Mouse (Mus musculus) limb, embryonic 14.5 days (tissue): ENCODE measurements around the gene Foxj3. TPM values are rescaled to one million over a fixed set of nuclear protein-coding genes. Genes with fewer than 3 reads are reported as not detected.

ENCODE experiments used
- ATAC-seq: fragments of 200-750 bp; cut with Nextera tagmentation; 2 replicates; pipeline ENCODE4 v1.8.0; 2017; ENCODE audit warnings: low read depth, moderate number of reproducible peaks, moderate TSS enrichment; ENCODE audit not compliant: low FRiP score
- DNase-seq: peaks from one replicate; pipeline ENCODE4 v3.0.0-alpha.2; 2015; ENCODE audit warnings: low spot score
- H3K27ac ChIP-seq: fragments of 300-500 bp; sonication (generic); replicated peaks from 2 replicates; pipeline ENCODE4 v1.5.1; 2014; ENCODE audit warnings: low read depth, mild to moderate bottlenecking, low read length, moderate library complexity, mixed read lengths
- H3K27me3 ChIP-seq: fragments of 300-500 bp; sonication (generic); 2 replicates; pipeline ENCODE4 v1.6.1; 2014; ENCODE audit warnings: low read length, mixed read lengths; ENCODE audit not compliant: control insufficient read depth, insufficient read depth
- H3K36me3 ChIP-seq: fragments of 300-500 bp; sonication (generic); 2 replicates; pipeline ENCODE4 v1.6.1; 2014; ENCODE audit warnings: mild to moderate bottlenecking, low read length, moderate library complexity, mixed read lengths; ENCODE audit not compliant: control insufficient read depth, insufficient read depth
- H3K4me1 ChIP-seq: fragments of 300-500 bp; sonication (generic); 2 replicates; pipeline ENCODE4 v1.6.1; 2014; ENCODE audit warnings: antibody characterized with exemption, low read length, mixed read lengths; ENCODE audit not compliant: control insufficient read depth, insufficient read depth
- H3K4me2 ChIP-seq: fragments of 300-500 bp; sonication (generic); replicated peaks from 2 replicates; pipeline ENCODE4 v1.6.1; 2014; ENCODE audit warnings: low read depth, mild to moderate bottlenecking, low read length, moderate library complexity; ENCODE audit not compliant: severe bottlenecking
- H3K4me3 ChIP-seq: fragments of 300-500 bp; sonication (generic); replicated peaks from 2 replicates; pipeline ENCODE4 v1.5.1; 2014; ENCODE audit warnings: low read length
- H3K9ac ChIP-seq: fragments of 300-500 bp; sonication (generic); 2 replicates; pipeline ENCODE4 v1.6.1; 2014; ENCODE audit warnings: mild to moderate bottlenecking, low read depth, low read length, moderate library complexity; ENCODE audit not compliant: severe bottlenecking
- H3K9me3 ChIP-seq: fragments of 300-500 bp; sonication (generic); 2 replicates; pipeline ENCODE4 v1.6.1; 2016; ENCODE audit warnings: low read length; ENCODE audit not compliant: control insufficient read depth
- POLR2A ChIP-seq: fragments of 200-500 bp; IDR thresholded peaks from 2 replicates; pipeline ENCODE4 v1.8.0; 2012; ENCODE audit warnings: inconsistent platforms, mild to moderate bottlenecking, moderate library complexity, borderline replicate concordance; ENCODE audit not compliant: insufficient read depth, insufficient read length; ENCODE audit errors: extremely low read depth
- WGBS: fragments of 180-500 bp; shearing (Covaris S2); extraction: QIAGEN DNeasy Blood & Tissue Kit; methylation state at CpG from one replicate; pipeline ENCODE4 v1.1.7; 2014; 5-methylcytosine and 5-hydroxymethylcytosine counted together
- polyA plus RNA-seq, 2 experiments: library from polyadenylated mRNA; depleted of rRNA in 1 of 2; stranded (reverse) in 1 of 2; unstranded in 1 of 2; fragments of >200 nt; fragmentation: Nextera tagmentation in 1 of 2; extraction: Ambion mirVana in 1 of 2; gene quantifications; 2 replicates each; pipeline versions ENCODE4 v1.2.1 to v1.2.3; 2012 to 2014

Gene Foxj3
- polyA plus RNA-seq, 2 experiments, result 23.5 to 31.5 TPM

DNA sequence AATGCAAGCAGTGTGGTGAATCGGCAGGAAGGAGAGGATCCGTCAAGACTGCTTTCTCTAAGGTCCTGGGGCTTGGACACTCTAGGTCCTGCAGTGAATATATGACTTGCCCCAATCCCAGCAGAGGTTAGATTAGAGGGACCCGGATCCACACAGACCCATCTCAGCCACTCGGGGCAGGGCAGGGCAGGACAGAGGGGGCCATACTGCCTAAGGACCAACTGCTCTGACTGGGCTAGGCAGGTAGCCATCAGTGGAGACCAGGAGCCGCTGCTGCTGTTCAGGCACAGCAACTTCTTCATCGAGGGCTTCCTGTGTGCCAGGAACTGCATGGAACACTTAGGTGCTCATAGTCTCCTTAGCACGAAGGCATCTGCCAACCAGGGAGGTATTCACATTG, 99.9 kb downstream of the Foxj3 start:
- no peak overlapping the region for H3K4me2 ChIP-seq
- H3K9ac ChIP-seq, result no peak overlapping the region
- no peaks in the 10 kb centered on the region for H3K27me3 ChIP-seq
- no peaks in the 10 kb centered on the region for H3K9me3 ChIP-seq
- no peak overlapping the region for H3K27ac ChIP-seq
- DNase-seq (no peak), ATAC-seq (no peak)
- H3K4me1 ChIP-seq, result no peaks in the 10 kb centered on the region
- H3K36me3 ChIP-seq, result no peaks in the 10 kb centered on the region; the same call in 1 of the 2 replicates
- no peak for TF ChIP-seq POLR2A
- 79% methylated on average over 7 of the region's 7 CpGs for WGBS
- H3K4me3 ChIP-seq, result no peak overlapping the region

DNA sequence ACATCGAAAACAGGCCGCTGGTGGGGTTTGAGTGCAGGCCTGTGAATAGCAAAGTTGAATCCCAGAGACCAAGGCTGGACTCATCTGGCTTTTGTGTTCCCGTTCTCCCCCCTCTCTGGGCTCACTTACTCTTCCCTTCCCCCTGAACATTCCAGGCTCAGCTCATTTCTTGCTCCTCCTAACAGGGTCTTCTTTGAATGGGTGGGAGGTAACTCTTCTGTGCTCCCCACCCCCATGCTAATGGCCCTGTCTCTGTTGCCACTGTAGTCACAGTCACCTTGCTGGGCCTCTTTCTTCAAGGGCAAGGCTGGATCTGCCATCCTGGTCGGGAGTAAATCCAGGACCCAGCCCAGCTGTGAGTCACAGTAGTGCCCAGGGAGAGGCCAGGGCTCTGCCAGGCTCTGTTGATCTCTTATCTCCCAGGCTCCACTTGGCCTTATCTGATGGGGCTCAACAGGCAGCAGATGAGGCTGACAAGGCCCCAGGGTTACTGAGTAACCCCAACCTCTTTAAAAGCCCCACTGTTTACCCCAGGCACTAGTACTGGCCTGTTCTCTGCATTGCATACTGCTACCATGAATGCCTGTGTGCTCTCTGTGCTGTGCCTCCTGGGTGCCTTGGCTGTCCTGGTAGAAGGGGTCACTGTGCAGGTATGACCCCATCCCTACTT, 100.5 kb downstream of the Foxj3 start, which contains the start of gene Guca2a:
Guca2a (plus strand) TSS at position 529 of the 670 bp plus-strand sequence.
- H3K27me3 ChIP-seq, result no peaks in the 10 kb centered on the region
- 72% methylated on average over 4 of the region's 4 CpGs for WGBS
- no peaks in the 10 kb centered on the region for H3K4me1 ChIP-seq
- DNase-seq (no peak), ATAC-seq (no peak)
- no peak within 1 kb of the TSS for H3K4me2 ChIP-seq
- no peak within 1 kb of the TSS for H3K9ac ChIP-seq
- H3K4me3 ChIP-seq, result no peak within 1 kb of the TSS
- H3K27ac ChIP-seq, result no peak within 1 kb of the TSS
- no peaks in the 10 kb centered on the region for H3K9me3 ChIP-seq
- H3K36me3 ChIP-seq, result no peaks in the 10 kb centered on the region; the same call in 1 of the 2 replicates
- TF ChIP-seq POLR2A, result no peak

DNA sequence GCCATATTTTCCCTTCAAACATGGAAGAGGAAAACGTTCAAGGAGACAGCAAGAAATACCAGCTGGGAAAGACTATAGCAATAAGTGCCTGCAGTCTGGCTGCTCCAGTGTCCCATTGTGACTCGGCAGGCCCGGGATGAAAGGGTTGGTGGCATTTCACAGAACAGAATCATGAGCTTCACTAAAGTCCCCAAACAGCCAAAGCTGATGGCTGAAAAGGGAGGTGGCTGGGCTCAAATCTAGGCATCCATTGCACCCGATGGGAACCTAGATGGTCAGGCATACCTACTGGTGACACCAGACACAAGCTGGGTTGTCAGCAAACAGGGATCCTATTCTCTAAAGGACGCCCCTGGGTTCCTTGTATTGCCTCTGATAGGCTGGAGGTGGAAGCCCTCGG, 101.1 kb downstream of the Foxj3 start:
- Histone ChIP-seq H3K27me3 (no peaks in the 10 kb centered on the region), H3K9ac (no peak overlapping the region), H3K27ac (no peak overlapping the region), H3K4me2 (no peak overlapping the region), H3K36me3 (no peaks in the 10 kb centered on the region; the same call in 1 of the 2 replicates), H3K4me3 (no peak overlapping the region), H3K4me1 (no peaks in the 10 kb centered on the region), H3K9me3 (no peaks in the 10 kb centered on the region)
- DNase-seq (no peak), ATAC-seq (no peak)
- no peak for TF ChIP-seq POLR2A
- 83% methylated on average over 6 of the region's 6 CpGs for WGBS

DNA sequence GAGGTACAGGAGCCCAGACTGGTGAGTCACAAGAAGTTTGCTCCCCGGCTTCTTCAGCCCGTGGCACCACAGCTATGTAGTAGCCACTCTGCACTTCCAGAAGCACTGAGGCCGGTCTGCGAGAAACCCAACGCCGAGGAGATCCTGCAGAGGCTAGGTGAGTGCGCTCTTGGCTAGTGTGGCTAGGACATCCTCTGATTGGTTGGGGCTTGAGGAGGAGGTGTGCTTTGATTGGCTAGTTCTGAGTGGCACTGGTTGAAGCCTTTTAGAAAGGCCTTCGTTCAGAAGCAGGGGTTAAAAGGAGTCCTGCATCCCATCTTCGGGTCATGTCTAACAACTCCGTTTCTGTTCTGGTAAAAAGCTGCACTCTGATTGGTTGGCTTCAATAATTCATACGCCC, 101.9 kb downstream of the Foxj3 start:
- Histone ChIP-seq H3K27me3 (no peaks in the 10 kb centered on the region), H3K4me3 (no peak overlapping the region), H3K4me1 (no peaks in the 10 kb centered on the region), H3K4me2 (no peak overlapping the region), H3K36me3 (no peaks in the 10 kb centered on the region; the same call in 1 of the 2 replicates), H3K27ac (no peak overlapping the region), H3K9ac (no peak overlapping the region), H3K9me3 (no peaks in the 10 kb centered on the region)
- DNase-seq, result no peak
- ATAC-seq, result no peak
- WGBS, result 59% methylated on average over 11 of the region's 11 CpGs
- no peak for TF ChIP-seq POLR2A

DNA sequence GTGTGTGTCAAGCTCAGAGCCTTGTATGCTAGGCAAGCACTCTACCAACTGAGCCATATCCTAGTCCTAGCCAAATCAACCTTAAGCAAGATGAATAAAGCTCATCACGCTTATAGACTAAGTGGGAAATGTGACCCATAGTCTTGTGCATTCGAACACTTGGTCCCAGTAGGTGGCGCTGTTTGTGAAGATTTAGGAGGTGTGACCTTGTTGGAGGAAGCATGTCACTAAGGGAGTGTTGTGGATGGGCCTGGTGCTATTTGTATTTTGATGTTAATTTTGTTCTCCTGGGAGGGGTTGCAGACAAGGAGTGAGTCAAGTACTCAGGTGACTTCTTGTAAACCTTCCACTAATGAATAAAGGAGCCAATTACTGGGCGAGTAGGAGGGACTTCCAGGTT, 105.9 kb downstream of the Foxj3 start:
- no peak for TF ChIP-seq POLR2A

More for the DNA sequence above, 105.9 kb downstream of the Foxj3 start:
- no peak overlapping the region for H3K9ac ChIP-seq
- ATAC-seq (no peak), DNase-seq (no peak)
- no peak overlapping the region for H3K4me2 ChIP-seq
- no peaks in the 10 kb centered on the region for H3K4me1 ChIP-seq
- H3K36me3 ChIP-seq, result no peaks in the 10 kb centered on the region
- no peak overlapping the region for H3K27ac ChIP-seq
- WGBS, result 85% methylated on average over 4 of the region's 4 CpGs
- no peaks in the 10 kb centered on the region for H3K27me3 ChIP-seq
- no peaks in the 10 kb centered on the region for H3K9me3 ChIP-seq
- H3K4me3 ChIP-seq, result no peak overlapping the region
